Mouse (Mus musculus) myocyte (in vitro differentiated cells): Measurements from ENCODE around the gene Map1b.

ENCODE experiments used
- E2F4 ChIP-seq: IDR thresholded peaks from one replicate; pipeline ENCODE4 v1.6.1; 2011; ENCODE audit warnings: mild to moderate bottlenecking, control low read depth, moderate library complexity; ENCODE audit not compliant: insufficient read depth
- MAX ChIP-seq: IDR thresholded peaks from one replicate; pipeline ENCODE4 v1.6.1; 2011; ENCODE audit warnings: low read depth, mild to moderate bottlenecking, control low read depth
- MYOD1 ChIP-seq, 3 experiments: IDR thresholded peaks; one replicate each; pipeline ENCODE4 v1.6.1; 2011; ENCODE audit warnings: control low read depth in 2 of 3, low read depth in 2 of 3, mild to moderate bottlenecking in 2 of 3, moderate library complexity in 1 of 3; ENCODE audit not compliant: insufficient read length in 2 of 3, control insufficient read depth in 1 of 3
- POLR2A ChIP-seq: IDR thresholded peaks from one replicate; pipeline ENCODE4 v1.6.1; 2011; ENCODE audit warnings: low read depth, mild to moderate bottlenecking, control low read depth, moderate library complexity; ENCODE audit not compliant: insufficient read length
- SRF ChIP-seq: IDR thresholded peaks from one replicate; pipeline ENCODE4 v1.6.1; 2011; ENCODE audit warnings: low read depth; ENCODE audit not compliant: control insufficient read depth, insufficient read length
- USF1 ChIP-seq: IDR thresholded peaks from one replicate; pipeline ENCODE4 v1.6.1; 2011; ENCODE audit warnings: low read depth, mild to moderate bottlenecking, control low read depth, moderate library complexity

GRCm38 (mm10) chr13:99506580-99506962 is 9.8 kb downstream of the Map1b start:
- TF ChIP-seq MYOD1 (IDR thresholded peaks at IDR 0.05; ENCODE audit: control insufficient read depth in 1 of 3, insufficient read length in 2 of 3, low read depth in 2 of 3) (no peak), E2F4 (no peak), POLR2A (no peak), SRF (no peak), USF1 (no peak), MAX (no peak)
